Mouse (Mus musculus) kidney, adult 18-20 months (tissue): ENCODE data around the gene Pnma1.

Experiments used
- DNase-seq: peaks from one replicate; pipeline ENCODE4 v3.0.0; 2021

Gene Pnma1

GRCm38 (mm10) chr12:84147954-84148621, at the start of gene Pnma1:
TSS of gene Pnma1 (minus strand) at chr12:84148489.
- peak; percentile 58 for DNase-seq

DNA sequence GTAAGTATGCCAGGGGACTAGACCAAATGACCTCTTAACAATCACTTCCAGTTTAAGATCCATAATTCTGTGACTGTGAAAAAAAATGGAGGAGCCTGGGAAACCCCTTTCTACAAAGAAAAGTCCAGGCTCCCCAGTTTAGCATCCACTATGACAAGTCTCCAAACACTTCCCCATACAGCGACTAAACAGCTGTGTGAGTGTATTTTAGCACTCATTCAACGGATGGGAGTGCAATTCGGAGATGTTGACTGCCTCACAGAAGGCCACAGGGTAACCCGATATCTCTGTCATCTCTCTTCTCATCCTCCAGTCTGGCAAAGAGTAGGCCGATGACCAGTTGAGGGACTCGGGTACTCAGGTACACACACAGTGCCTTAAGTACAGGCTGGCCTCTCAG, 46.9 kb upstream of the Pnma1 start:
- no peak for DNase-seq

- DNase-seq, result no peak
These were observed 46.3 kb upstream of the Pnma1 start for GRCm38 (mm10) chr12:84194400-84195109.

DNA sequence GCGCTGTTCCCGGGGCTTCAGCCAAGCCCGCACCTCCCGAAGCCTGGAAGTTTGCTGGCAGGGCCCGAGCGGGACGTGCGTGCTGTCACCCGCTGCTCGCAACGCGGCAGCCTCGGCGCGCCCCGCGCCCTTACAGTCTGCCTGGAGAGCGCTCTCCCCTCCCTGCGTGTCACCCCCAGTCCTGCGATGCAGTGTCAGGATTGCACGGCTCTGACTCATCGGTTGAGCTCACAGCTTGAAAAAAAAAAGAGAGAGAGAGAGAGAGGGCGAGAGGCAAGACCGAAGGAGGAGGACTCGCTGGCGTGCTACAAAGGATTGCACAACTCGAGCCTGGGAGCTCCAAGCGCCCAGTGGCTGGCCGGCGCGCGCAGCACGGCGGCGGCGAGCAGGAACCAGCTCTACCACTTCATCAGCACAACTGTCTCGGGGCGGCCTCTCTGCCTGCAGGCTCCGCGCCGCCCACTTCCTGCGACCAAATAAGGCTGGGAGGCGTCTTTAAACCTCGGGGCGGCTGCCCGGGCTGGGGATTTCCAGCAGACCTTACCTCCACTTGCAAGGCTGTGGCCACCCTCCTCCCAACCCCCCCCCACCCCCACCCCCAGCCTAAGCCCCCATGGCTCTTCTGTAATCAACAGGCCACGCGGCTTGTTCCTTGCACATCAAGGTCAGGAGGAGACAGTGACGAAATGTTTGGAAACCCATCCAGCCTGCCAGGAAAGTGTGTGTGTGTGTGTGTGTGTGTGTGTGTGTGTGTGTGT, 45.5 kb upstream of the Pnma1 start:
- DNase-seq, result peak; percentile 94

- peak; percentile 69 for DNase-seq
These were observed 44.7 kb upstream of the Pnma1 start for GRCm38 (mm10) chr12:84192741-84193641.

- DNase-seq, result no peak
These were observed 44.0 kb upstream of the Pnma1 start for GRCm38 (mm10) chr12:84192280-84192679.

GRCm38 (mm10) chr12:84191770-84192169, 43.5 kb upstream of the Pnma1 start:
- no peak for DNase-seq

DNA sequence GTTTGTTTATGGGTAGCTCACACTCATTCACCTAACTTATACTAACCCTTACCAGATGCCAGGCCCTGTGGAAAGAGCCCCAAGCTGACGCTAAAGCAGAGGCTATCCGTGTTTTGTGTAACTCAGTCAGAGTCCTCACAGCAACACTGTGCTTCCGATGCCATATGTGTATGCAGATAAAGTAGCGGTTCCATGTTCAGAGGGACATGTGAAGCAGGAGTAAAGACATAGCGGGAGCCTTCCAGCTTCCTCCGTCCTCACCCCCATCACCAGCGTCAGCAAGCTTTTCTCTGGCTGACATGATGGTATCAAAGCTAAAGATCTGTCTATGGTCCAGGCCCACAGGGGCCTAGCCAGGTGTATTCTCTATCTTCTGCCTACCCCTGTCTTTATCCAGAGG, 42.9 kb upstream of the Pnma1 start:
- DNase-seq, result no peak

DNA sequence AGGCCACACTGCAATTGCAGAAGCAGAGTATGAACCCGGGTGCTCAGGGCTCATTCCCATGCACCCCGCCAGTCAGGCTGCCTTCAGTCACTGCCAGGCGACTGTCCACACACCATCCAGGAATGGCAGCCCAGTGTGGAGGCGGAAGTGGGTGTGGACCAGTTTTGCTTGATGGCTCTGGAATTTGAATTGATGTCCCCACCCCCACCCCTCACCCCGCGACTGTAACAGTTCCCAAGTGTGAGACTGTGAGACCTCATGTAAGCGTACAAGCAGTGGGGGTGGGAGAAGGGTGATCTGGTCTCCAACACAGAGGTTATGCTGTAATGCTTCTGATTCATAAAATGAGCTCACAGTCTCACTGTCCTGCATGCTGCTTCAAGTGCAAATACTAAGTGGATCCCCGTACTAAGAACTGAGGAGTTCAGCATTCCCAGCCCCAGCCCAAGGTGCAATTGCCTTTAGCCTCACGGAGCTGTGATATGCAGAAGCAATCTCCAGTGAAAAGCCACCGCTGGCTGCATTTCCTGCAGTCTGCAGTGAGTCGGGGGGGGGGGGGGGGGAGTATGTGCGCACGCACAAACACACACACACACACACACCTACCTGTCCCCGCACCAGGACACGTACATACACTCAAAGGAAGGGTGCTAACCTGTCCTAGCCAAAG, 42.0 kb upstream of the Pnma1 start:
- DNase-seq, result no peak

DNA sequence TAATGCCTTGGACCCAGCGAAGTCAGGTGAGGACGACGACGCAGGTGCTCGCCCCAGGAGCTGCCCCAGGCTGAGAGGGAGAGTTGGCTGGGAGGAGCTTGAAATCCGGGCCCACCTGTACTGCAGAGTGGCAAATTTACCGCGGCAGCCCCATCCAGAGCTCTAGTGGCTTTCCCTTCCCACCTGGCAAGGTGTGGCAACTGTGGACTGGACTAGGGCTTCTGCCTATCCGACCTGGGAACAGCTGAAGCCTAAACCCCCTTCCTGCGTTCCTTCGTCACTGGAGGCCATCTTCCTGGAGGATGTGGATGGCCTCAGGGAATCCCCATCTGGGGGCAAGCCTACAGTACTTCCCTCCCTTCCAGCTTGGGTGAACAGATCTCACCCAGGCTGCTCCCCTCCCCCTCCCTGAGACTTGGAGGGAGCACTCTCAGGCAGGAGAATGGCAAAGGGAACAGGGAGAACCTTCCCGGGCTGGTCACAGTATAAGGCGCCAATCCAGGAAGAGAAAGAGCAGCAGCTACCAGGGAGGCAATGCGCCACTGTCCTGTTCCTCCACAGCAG, 40.7 kb upstream of the Pnma1 start:
- DNase-seq, result no peak

- no peak for DNase-seq
These were observed 39.7 kb upstream of the Pnma1 start for GRCm38 (mm10) chr12:84187752-84188601.

DNA sequence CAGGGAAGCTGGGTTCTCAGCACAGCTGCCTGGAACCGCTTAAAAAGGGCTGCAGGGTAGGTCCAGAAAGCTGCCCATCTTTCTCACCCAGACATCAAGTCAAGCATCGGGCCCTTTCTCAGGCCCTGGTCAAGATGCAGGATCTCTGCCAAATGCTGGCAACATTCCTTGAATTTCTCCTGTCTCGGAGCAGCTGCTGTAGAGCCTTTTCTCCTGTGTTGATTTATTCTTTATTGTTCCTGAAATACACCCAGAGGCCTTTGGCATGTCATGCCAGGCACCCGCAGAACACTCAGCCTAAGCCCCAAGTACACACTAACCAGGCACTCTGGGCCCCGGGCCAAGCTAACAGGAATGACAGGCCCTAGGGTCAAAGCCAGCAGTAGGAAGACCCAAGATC, 38.7 kb upstream of the Pnma1 start:
- DNase-seq, result peak; percentile 81

- no peak for DNase-seq
These were observed 38.2 kb upstream of the Pnma1 start for GRCm38 (mm10) chr12:84186536-84186935.

DNA sequence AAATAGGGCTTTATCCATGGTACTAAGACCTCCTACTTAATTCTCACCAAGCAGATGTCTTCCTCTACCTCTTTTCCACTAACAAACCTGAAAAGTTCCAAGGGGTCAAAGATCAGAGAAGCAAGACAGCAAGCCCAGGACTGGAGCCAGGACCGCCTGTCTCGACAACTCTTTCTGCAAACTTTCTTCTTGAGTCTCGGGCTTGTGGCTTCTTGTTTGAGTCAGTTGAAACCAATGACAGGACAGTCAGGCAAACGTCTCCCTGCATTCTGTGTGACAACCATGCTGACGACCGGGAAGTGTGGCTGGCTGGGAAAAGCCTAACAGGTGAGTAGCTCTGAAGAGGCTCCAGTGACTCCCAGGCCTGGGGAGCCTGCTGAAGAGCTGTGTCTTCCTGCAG, 37.3 kb upstream of the Pnma1 start:
- DNase-seq, result peak; percentile 57

DNA sequence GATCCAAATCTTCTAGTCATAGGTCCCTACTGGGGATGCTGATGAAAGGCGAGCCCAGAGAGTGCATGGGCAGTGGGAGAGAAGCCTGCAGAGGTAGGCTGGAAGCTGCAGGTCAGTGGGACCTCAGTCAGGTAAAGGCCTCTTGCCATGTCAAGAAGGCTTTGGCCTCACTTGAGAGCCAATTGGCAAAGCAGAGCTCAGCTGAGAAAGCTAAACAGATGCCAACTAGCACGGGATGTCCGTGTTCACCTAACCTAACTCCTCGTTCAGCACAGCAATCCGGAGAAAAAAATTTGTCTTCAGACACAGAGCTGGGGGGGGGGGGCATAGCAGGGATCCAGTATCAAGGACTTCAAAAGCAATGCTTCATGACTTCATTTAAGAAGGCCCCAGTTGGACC, 36.7 kb upstream of the Pnma1 start:
- no peak for DNase-seq

DNA sequence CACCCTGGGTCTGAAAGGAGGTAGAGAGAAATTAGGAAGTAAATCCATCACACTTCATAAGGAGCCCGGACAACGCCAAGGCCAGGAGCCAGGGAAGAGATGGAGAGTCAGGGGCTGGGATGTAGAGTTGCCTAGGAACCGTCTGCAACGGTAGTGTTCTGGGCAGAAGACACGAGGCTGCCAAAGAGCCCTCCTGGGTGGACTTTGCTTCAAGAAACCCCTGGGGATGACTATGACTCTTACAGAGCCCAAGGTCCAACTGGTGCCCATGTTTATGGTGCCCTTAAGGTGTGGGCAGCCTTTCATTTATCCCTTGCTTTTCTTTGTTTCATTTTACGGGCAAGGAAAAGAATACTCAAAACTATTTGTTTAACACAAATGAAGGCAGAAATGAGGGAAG, 33.7 kb upstream of the Pnma1 start:
- no peak for DNase-seq

DNA sequence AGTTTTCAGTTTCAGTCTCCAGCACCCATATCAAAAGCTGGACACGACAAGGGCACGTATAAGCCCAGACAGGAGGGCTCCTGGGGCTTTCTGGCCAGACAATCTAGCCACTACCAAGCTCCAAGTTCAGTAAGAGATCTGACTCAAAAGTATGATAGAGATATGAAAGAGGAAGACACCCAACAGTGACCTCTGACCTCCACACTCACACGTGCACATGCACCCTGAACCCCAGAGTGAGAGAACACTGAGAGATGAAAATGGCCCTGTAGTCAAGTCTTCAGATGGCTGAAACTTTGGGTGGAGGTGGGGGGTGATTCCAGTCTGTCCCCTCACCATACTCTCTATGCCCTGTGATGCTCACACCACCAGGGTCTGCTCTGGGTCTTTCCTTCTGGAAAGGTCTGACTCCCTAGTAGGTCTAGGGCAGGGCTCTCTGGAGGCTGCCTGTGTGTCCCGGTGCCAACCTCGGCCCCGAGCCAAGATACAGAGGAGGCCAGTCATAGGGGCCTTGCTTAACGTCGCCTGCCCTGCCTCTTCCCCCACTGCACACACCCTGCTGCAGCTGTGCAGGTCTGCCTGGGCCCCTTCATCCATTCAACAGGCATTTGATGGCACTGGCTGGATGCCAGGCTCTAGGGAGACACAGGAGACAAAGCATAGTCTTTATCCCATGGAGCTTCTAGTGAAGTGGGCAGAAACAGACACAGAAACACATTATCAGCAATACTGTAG, 32.6 kb upstream of the Pnma1 start:
- peak; percentile 86 for DNase-seq

DNA sequence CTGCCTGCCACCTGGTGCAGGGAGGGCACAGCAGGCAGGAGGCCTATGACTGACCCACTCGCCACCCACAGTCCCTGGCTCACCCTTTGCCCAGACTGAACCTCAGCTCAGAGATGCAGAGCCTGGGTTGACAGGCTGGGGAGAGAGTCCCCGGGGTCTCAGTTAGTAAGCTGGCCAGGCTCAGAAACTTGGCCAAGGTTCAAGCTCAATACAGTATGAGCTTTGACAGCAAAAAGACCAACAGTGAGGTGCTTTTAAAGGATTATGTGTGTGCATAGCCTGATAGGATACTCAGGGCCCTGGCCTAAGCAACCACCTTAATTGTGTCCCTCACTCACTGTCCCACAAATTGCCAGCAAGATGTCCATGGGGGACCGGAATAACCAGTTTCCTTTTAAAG, 31.8 kb upstream of the Pnma1 start:
- no peak for DNase-seq

DNA sequence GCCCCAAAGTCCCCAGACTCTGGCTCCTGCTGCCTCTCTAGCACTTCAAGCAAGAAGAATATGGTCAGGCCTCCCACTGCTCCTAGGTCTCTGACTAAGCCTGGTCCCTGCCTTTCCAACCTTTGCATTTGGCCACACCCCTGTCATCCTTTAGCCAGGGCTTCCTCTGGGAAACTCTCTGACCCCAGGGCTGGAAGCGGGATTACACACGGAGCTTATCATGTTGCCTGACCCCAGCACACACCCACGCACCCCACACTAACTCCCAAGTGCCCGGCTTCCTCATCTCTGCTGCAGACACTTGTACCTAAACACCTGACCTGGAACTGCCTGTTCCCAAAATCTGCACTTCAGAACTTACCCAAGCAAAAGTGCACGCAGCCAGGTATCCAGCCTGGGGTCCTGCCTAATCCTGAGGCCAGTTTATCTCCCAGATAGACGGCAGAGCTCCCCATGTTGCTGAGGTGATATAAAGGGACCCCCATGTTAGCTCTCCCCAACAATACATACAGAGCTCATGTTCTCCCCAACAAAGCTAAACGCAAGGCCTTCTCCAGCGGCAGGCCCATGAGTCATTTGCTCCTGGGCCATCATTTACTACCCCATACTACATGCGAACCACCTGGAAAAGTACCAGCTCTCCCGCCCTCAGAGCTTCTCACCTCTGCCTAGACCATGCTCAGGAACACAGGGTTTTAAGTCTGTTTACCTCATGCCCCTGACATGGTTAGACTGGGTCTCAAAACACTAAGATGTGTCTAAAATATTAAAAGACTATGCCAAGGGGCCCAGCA, 30.6 kb upstream of the Pnma1 start:
- DNase-seq, result no peak
